Mouse (Mus musculus) brain, adult 10 weeks (tissue): Measurements from ENCODE around the gene Abhd12. TPM values are rescaled to one million over a fixed set of nuclear protein-coding genes. Genes with fewer than 3 reads are reported as not detected.

Experiments used
- polyA plus RNA-seq: library from polyadenylated mRNA; stranded (reverse); fragments of 350-450 nt; fragmentation: Illumina TruSeq; extraction: RNeasy Lipid Tissue Mini Kit (QIAGEN cat#74804); gene quantifications from one replicate; pipeline ENCODE4 v1.2.3, GENCODE M21; 2015; ENCODE audit warnings: low read depth, low replicate concordance

Abhd12 gene
- 426 TPM for polyA plus RNA-seq

GRCm38 (mm10) chr2:150904272-150904935 lies at the start of gene Abhd12:
TSS of gene Abhd12 (minus strand) at chr2:150904741.

GRCm38 (mm10) chr2:150904936-150905450 lies 452 bp upstream of the Abhd12 start, which contains the start of gene Gins1:
TSS of gene Gins1 (plus strand) at chr2:150905400.

GRCm38 (mm10) chr2:150786251-150787180 lies 118.0 kb downstream of the Abhd12 start, which contains the start of gene Pygb:
TSS of gene Pygb (plus strand) at chr2:150786735.

Other genes with a start within 250 kb of the Abhd12 start
- gene Acss1, start 236.2 kb downstream of the Abhd12 start, polyA plus RNA-seq = 17.8 TPM
- 0.10 TPM for gene Vsx1, start 215.4 kb downstream of the Abhd12 start, polyA plus RNA-seq
- gene Entpd6, start 155.7 kb downstream of the Abhd12 start, polyA plus RNA-seq = 44.9 TPM
- gene Pygb, start 118.0 kb downstream of the Abhd12 start, polyA plus RNA-seq = 110 TPM
- gene Gins1, start 659 bp upstream of the Abhd12 start, polyA plus RNA-seq = 3.4 TPM
- gene Ninl, start 134.6 kb upstream of the Abhd12 start, polyA plus RNA-seq = 3.5 TPM
- gene Nanp, start 134.7 kb upstream of the Abhd12 start, polyA plus RNA-seq = 31.9 TPM
- not detected for gene Gm14151, start 187.6 kb upstream of the Abhd12 start, polyA plus RNA-seq
- gene Gm14147, start 193.5 kb upstream of the Abhd12 start, polyA plus RNA-seq = not detected